Mouse (Mus musculus) macrophage (primary cell): Measurements from ENCODE around the gene Vstm2l. TPM values are rescaled to one million over a fixed set of nuclear protein-coding genes. Genes with fewer than 3 reads are reported as not detected.

Source experiments
- H3K27ac ChIP-seq: fragments of 350-480 bp; formaldehyde crosslinking; 2 replicates; pipeline ENCODE4 v1.9.0; 2021
- H3K36me3 ChIP-seq: fragments of 350-480 bp; formaldehyde crosslinking; 2 replicates; pipeline ENCODE4 v1.9.0; 2021; ENCODE audit errors: inconsistent target
- H3K4me3 ChIP-seq: fragments of 350-480 bp; formaldehyde crosslinking; 2 replicates; pipeline ENCODE4 v1.9.0; 2021; ENCODE audit errors: inconsistent target
- H3K79me2 ChIP-seq: fragments of 350-480 bp; formaldehyde crosslinking; 2 replicates; pipeline ENCODE4 v1.9.0; 2021; ENCODE audit errors: inconsistent target
- WGBS: methylation state at CpG from one replicate; pipeline ENCODE4 v1.1.7; 2026; ENCODE audit warnings: inconsistent platforms; ENCODE audit not compliant: missing documents; 5-methylcytosine and 5-hydroxymethylcytosine counted together
- polyA plus RNA-seq: library from polyadenylated mRNA; stranded (reverse); fragments of 250-400 nt; gene quantifications from 3 replicates; pipeline ENCODE4 v1.2.4, GENCODE M21; 2018; ENCODE audit warnings: inconsistent platforms

Vstm2l gene
- polyA plus RNA-seq, 1 experiment from 2014 or later = not detected

GRCm38 (mm10) chr2:157944156-157944893 is 29.9 kb downstream of the Vstm2l start:
- Histone ChIP-seq H3K36me3 (no peaks in the 10 kb centered on the region), H3K27ac (no peak overlapping the region), H3K4me3 (no peak overlapping the region), H3K79me2 (no peaks in the 10 kb centered on the region)
- WGBS = 15% methylated on average over 37 of the region's 37 CpGs

GRCm38 (mm10) chr2:157953978-157954377 is 39.5 kb downstream of the Vstm2l start:
- H3K36me3 ChIP-seq = no peaks in the 10 kb centered on the region
- WGBS = 85% methylated on average over 5 of the region's 5 CpGs
- H3K79me2 ChIP-seq = no peaks in the 10 kb centered on the region
- H3K27ac ChIP-seq = no peak overlapping the region
- H3K4me3 ChIP-seq = no peak overlapping the region

GRCm38 (mm10) chr2:157957707-157958108 is 43.3 kb downstream of the Vstm2l start:
- Histone ChIP-seq H3K4me3 (no peak overlapping the region), H3K36me3 (no peaks in the 10 kb centered on the region), H3K79me2 (no peaks in the 10 kb centered on the region), H3K27ac (no peak overlapping the region)
- 23% methylated on average over 2 of the region's 2 CpGs for WGBS

GRCm38 (mm10) chr2:157967856-157968255 is 53.4 kb downstream of the Vstm2l start:
- H3K36me3 ChIP-seq = no peaks in the 10 kb centered on the region
- no peak overlapping the region for H3K4me3 ChIP-seq
- 15% methylated on average over 3 of the region's 3 CpGs for WGBS
- H3K79me2 ChIP-seq = no peaks in the 10 kb centered on the region
- H3K27ac ChIP-seq = no peak overlapping the region

- Histone ChIP-seq H3K4me3 (no peak overlapping the region), H3K36me3 (no peaks in the 10 kb centered on the region), H3K27ac (no peak overlapping the region), H3K79me2 (no peaks in the 10 kb centered on the region)
- 59% methylated on average over 6 of the region's 6 CpGs for WGBS
Observed at GRCm38 (mm10) chr2:157970124-157970523, 55.7 kb downstream of the Vstm2l start.

- WGBS = 3% methylated on average over 3 of the region's 3 CpGs
Observed at GRCm38 (mm10) chr2:157970669-157971068, 56.2 kb downstream of the Vstm2l start.

GRCm38 (mm10) chr2:157974604-157975501 is 60.4 kb downstream of the Vstm2l start:
- Histone ChIP-seq H3K79me2 (no peaks in the 10 kb centered on the region), H3K27ac (no peak overlapping the region)
- WGBS = 5% methylated on average over 22 of the region's 23 CpGs

More at GRCm38 (mm10) chr2:157970669-157971068, 56.2 kb downstream of the Vstm2l start:
- Histone ChIP-seq H3K27ac (no peak overlapping the region), H3K36me3 (no peaks in the 10 kb centered on the region), H3K79me2 (no peaks in the 10 kb centered on the region), H3K4me3 (no peak overlapping the region)

GRCm38 (mm10) chr2:157975595-157975994 is 61.1 kb downstream of the Vstm2l start:
- Histone ChIP-seq H3K79me2 (no peaks in the 10 kb centered on the region), H3K36me3 (0 out of 2 replicates have a peak, but pooled peaks cover under 1% of the 10 kb centered on the region), H3K4me3 (no peak overlapping the region), H3K27ac (no peak overlapping the region)
- 12% methylated on average over 7 of the region's 7 CpGs for WGBS

More at GRCm38 (mm10) chr2:157974604-157975501, 60.4 kb downstream of the Vstm2l start:
- Histone ChIP-seq H3K36me3 (no peaks in the 10 kb centered on the region), H3K4me3 (no peak overlapping the region)

GRCm38 (mm10) chr2:157979241-157979640 is 64.8 kb downstream of the Vstm2l start:
- no peak overlapping the region for H3K27ac ChIP-seq
- H3K4me3 ChIP-seq = no peak overlapping the region
- peaks cover 17% of the 10 kb centered on the region; the same call in 1 of the 2 replicates for H3K36me3 ChIP-seq
- no peaks in the 10 kb centered on the region for H3K79me2 ChIP-seq
- 86% methylated on average over 5 of the region's 5 CpGs for WGBS

GRCm38 (mm10) chr2:157982727-157983126 is 68.3 kb downstream of the Vstm2l start:
- H3K79me2 ChIP-seq = no peaks in the 10 kb centered on the region
- H3K4me3 ChIP-seq = no peak overlapping the region
- 98% methylated on average over 3 of the region's 3 CpGs for WGBS
- H3K27ac ChIP-seq = no peak overlapping the region
- H3K36me3 ChIP-seq = peaks cover 17% of the 10 kb centered on the region; the same call in 1 of the 2 replicates

- peaks cover 17% of the 10 kb centered on the region; the same call in 1 of the 2 replicates for H3K36me3 ChIP-seq
- H3K27ac ChIP-seq = no peak overlapping the region
- no peaks in the 10 kb centered on the region for H3K79me2 ChIP-seq
- 95% methylated on average over 4 of the region's 4 CpGs for WGBS
- no peak overlapping the region for H3K4me3 ChIP-seq
Observed at GRCm38 (mm10) chr2:157983276-157983675, 68.8 kb downstream of the Vstm2l start.

GRCm38 (mm10) chr2:157985611-157986010 is 71.2 kb downstream of the Vstm2l start:
- peaks cover 24% of the 10 kb centered on the region; the same call in 1 of the 2 replicates for H3K36me3 ChIP-seq
- no peaks in the 10 kb centered on the region for H3K79me2 ChIP-seq
- H3K27ac ChIP-seq = no peak overlapping the region
- H3K4me3 ChIP-seq = no peak overlapping the region
- 96% methylated on average over 4 of the region's 4 CpGs for WGBS

- Histone ChIP-seq H3K27ac (no peak overlapping the region), H3K79me2 (no peaks in the 10 kb centered on the region), H3K36me3 (peaks cover 18% of the 10 kb centered on the region; the same call in 1 of the 2 replicates), H3K4me3 (no peak overlapping the region)
- 99% methylated on average over 6 of the region's 6 CpGs for WGBS
Observed at GRCm38 (mm10) chr2:157986235-157986634, 71.8 kb downstream of the Vstm2l start.

GRCm38 (mm10) chr2:157988416-157989190 is 74.2 kb downstream of the Vstm2l start:
- Histone ChIP-seq H3K27ac (no peak overlapping the region), H3K36me3 (peaks cover 27% of the 10 kb centered on the region), H3K79me2 (no peaks in the 10 kb centered on the region), H3K4me3 (no peak overlapping the region)
- WGBS = 95% methylated on average over 7 of the region's 7 CpGs
